9 mouse cellular contexts compared by ENCODE assay signal in the genomic region with DNA sequence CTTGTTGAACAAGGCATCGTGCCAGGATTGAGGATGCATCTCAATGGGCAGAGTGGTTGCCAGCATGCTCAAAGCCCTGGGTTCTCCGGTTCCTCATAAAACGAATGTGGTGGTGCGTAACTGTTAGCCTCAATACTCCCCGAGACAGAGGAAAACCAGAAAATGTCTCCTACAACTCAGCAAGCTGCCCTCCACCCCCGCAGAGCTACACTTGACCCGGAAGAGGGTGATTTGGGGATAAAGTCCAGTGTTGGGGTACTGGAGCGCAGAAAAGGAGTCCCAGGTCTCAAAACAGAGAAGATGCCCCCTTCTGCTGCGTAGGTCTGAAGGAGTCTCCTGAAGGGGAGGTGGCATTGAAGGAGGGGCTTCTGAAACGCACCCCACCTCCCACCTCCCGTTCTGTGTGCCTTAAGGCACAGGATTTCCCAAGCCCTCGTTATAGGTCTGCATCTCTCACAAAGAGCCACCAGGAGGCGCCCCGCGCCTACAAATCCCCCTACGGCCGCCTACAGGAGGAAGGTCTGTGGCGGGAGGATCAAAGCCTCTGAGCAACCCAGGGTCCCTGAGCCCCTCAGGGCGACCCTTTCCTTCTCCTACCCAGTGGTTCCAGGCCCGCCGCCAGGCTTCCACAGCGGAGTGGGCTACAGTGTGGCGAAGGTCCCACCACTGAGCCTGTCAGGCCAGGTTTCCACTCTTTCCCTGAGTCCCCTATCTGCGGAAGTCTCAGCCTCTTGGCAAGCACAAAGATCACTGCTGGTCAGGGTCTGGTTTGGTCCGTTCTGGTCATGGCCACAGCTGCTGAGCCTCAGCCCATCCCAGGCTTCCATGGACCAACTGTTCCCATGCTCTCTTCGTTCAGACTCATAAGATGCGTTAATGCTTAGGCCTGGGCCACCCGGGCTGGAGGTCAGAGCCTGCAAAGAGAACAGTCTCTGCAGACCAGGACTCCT. TPM values are rescaled to one million over a fixed set of nuclear protein-coding genes. Genes with fewer than 3 reads are reported as not detected.
DNase-seq lines count a peak whose midpoint lies in the region; ATAC-seq and TF ChIP-seq lines count a peak whose summit lies in the region.
"Had no signal": no experiment of that assay in that cellular context is flagged by ENCODE, and none has a peak within 500 bp of the region (broad histone marks: within the 10 kb centered on the region; RNA-seq: fewer than 3 reads in every experiment).

No protein-coding gene starts in this region.

- intact Hi-C loops in heart, postnatal 25 days (cut with DNase I), result loop anchor here (1.0 kb wide), 1 partner anchor 13 kb away; no protein-coding TSS in a partner anchor

- DNase-seq in adrenal gland, adult (ENCODE audit: inconsistent age in 2 of 2, low spot score in 1 of 2), result peak; percentile 75 to 89
- DNase-seq in adrenal gland, adult 8-10 months, result no peak
- peak; percentile 35 for DNase-seq in c-Kit-positive CD71-positive TER-119-negative erythroid progenitor cells, embryonic 14.5 days (ENCODE audit: low read depth)
- DNase-seq in forebrain, embryonic 14.5 days (ENCODE audit: low spot score), result peak; percentile 78
- peak; percentile 24 for DNase-seq in heart, postnatal 25 days (ENCODE audit: low spot score)
- DNase-seq in layer of hippocampus, postnatal 14 days (ENCODE audit: low spot score in 2 of 2), result peak; percentile 60 to 68
- DNase-seq in lung, postnatal 10 days, result peak; percentile 73

- TF ChIP-seq POLR2A in small intestine, adult 2 months (IDR thresholded peaks at IDR 0.05; ENCODE audit: low read depth, low read length), result no peak

- H3K4me2 ChIP-seq in forebrain, embryonic 14.5 days (ENCODE audit: low read length), result no peak overlapping the region

- WGBS in forebrain, embryonic 14.5 days, result 25% methylated on average over 28 of the region's 28 CpGs
- 24% methylated on average over 28 of the region's 28 CpGs for WGBS in small intestine, adult 2 months

- H3K9ac ChIP-seq in forebrain, embryonic 14.5 days (ENCODE audit: low read length), result no peak overlapping the region

- no peaks in the 10 kb centered on the region for H3K27me3 ChIP-seq in forebrain, embryonic 14.5 days (replicated peaks; ENCODE audit: control insufficient read depth, insufficient read depth, low read length)
- H3K27me3 ChIP-seq in small intestine, adult 2 months (ENCODE audit: control insufficient read depth, insufficient read depth, low read length), result peaks cover 12% of the 10 kb centered on the region; the same call in 1 of the 2 replicates

- ATAC-seq in forebrain, embryonic 14.5 days, result peak; percentile 6; the same call in 1 of the 2 replicates

- H3K36me3 ChIP-seq in forebrain, embryonic 14.5 days (ENCODE audit: control insufficient read depth, insufficient read depth, low read length), result no peaks in the 10 kb centered on the region
- H3K36me3 ChIP-seq in small intestine, adult 2 months (ENCODE audit: control insufficient read depth, insufficient read depth, low read length), result no peaks in the 10 kb centered on the region

- H3K4me1 ChIP-seq in forebrain, embryonic 14.5 days (ENCODE audit: control insufficient read depth, insufficient read depth, low read length), result peaks cover 13% of the 10 kb centered on the region
- H3K4me1 ChIP-seq in small intestine, adult 2 months (ENCODE audit: control insufficient read depth, insufficient read depth, insufficient read length, low read length), result no peaks in the 10 kb centered on the region

- no peak overlapping the region for H3K27ac ChIP-seq in forebrain, embryonic 14.5 days (ENCODE audit: low read depth, low read length)
- no peak overlapping the region for H3K27ac ChIP-seq in small intestine, adult 2 months (ENCODE audit: insufficient read depth, low read depth, low read length)
- H3K27ac ChIP-seq: macrophage had no signal

- H3K9me3 ChIP-seq in forebrain, embryonic 14.5 days (replicated peaks; ENCODE audit: control insufficient read depth, low read length), result no peaks in the 10 kb centered on the region

- TF ChIP-seq CTCF in small intestine, adult 2 months (IDR thresholded peaks at IDR 0.05; ENCODE audit: extremely low read depth, insufficient read length, insufficient replicate concordance, low read depth, low read length), result peak; percentile 76; the same call in 1 of the 2 replicates

- H3K4me3 ChIP-seq in forebrain, embryonic 14.5 days (ENCODE audit: low read depth, low read length), result no peak overlapping the region
- 0 out of 2 replicates have a peak overlapping the region, but pooled peaks have one; percentile 13 for H3K4me3 ChIP-seq in small intestine, adult 2 months (ENCODE audit: low read depth, low read length)

RNA-seq across cellular contexts. Expression of gene Prss56, which starts 8.8 kb away (rescaled TPM):
- total RNA-seq in adrenal gland, adult 8-10 months (2022), result not detected
- polyA plus RNA-seq in forebrain, embryonic 14.5 days (2014; fragmentation: Nextera tagmentation; extraction: Ambion mirVana), result 0.58 and 1.1 TPM in 2 replicates
- total RNA-seq in heart, postnatal 25 days (2021), result not detected
- total RNA-seq in layer of hippocampus, postnatal 14 days (2021), result under 1 TPM; 0.62 to 0.91 TPM
- polyA plus RNA-seq in small intestine, adult 2 months (2012; rRNA removed), result not detected in 2 replicates
- polyA plus RNA-seq: macrophage had no signal

RNA-seq across cellular contexts. Expression of gene Chrnd, which starts 16.1 kb away (rescaled TPM):
- not detected for total RNA-seq in adrenal gland, adult 8-10 months (2022)
- not detected in 2 replicates for polyA plus RNA-seq in forebrain, embryonic 14.5 days (2014; fragmentation: Nextera tagmentation; extraction: Ambion mirVana)
- total RNA-seq in heart, postnatal 25 days (2021), result not detected
- not detected for total RNA-seq in layer of hippocampus, postnatal 14 days (2021)
- polyA plus RNA-seq in small intestine, adult 2 months (2012; rRNA removed), result 0.05 and 0.33 TPM in 2 replicates
- polyA plus RNA-seq: macrophage had no signal

RNA-seq across cellular contexts. Expression of gene Ecel1, which starts 18.0 kb away (rescaled TPM):
- 10 to 100 TPM in 1 of 4 experiments, 1 to 10 TPM in 1, under 1 TPM in 2; 0.44 to 10.2 (median 4.1) TPM for total RNA-seq in adrenal gland, adult 8-10 months (2022)
- 18.1 and 18.4 TPM in 2 replicates for polyA plus RNA-seq in forebrain, embryonic 14.5 days (2014; fragmentation: Nextera tagmentation; extraction: Ambion mirVana)
- total RNA-seq in heart, postnatal 25 days (2021), result not detected
- total RNA-seq in layer of hippocampus, postnatal 14 days (2021), result 1 to 10 TPM; 3.6 to 4.4 TPM
- polyA plus RNA-seq in small intestine, adult 2 months (2012; rRNA removed), result 0.22 and 1.7 TPM in 2 replicates
- polyA plus RNA-seq: macrophage had no signal

RNA-seq across cellular contexts. Expression of gene Chrng, which starts 30.2 kb away (rescaled TPM):
- not detected for total RNA-seq in adrenal gland, adult 8-10 months (2022)
- polyA plus RNA-seq in forebrain, embryonic 14.5 days (2014; fragmentation: Nextera tagmentation; extraction: Ambion mirVana), result not detected in 2 replicates
- not detected for total RNA-seq in heart, postnatal 25 days (2021)
- total RNA-seq in layer of hippocampus, postnatal 14 days (2021), result not detected
- not detected in 2 replicates for polyA plus RNA-seq in small intestine, adult 2 months (2012; rRNA removed)

RNA-seq across cellular contexts. Expression of gene Eif4e2, which starts 39.4 kb away (rescaled TPM):
- 10 to 100 TPM; 69.8 to 78.4 (median 73.4) TPM for total RNA-seq in adrenal gland, adult 8-10 months (2022)
- 56.6 and 61.9 TPM in 2 replicates for polyA plus RNA-seq in forebrain, embryonic 14.5 days (2014; fragmentation: Nextera tagmentation; extraction: Ambion mirVana)
- total RNA-seq in heart, postnatal 25 days (2021), result 10 to 100 TPM; 47.5 to 52.2 TPM
- total RNA-seq in layer of hippocampus, postnatal 14 days (2021), result 10 to 100 TPM; 73.0 to 81.0 TPM
- 11.3 and 16.5 TPM in 2 replicates for polyA plus RNA-seq in small intestine, adult 2 months (2012; rRNA removed)
